Mouse (Mus musculus) cerebellum, adult (tissue): ENCODE measurements around the gene Skint11.
"Not testable (repeated sequence)": the region's sequence is repeated elsewhere in the genome, so short reads cannot be mapped to it uniquely, and the experiment has no call there.

Experiments used
- ATAC-seq: cut with Nextera tagmentation; 2 replicates; pipeline ENCODE4 v1.9.2; 2017; ENCODE audit warnings: mild to moderate bottlenecking, moderate library complexity, mixed read lengths; ENCODE audit not compliant: insufficient number of reproducible peaks, low FRiP score, low TSS enrichment

The Skint11 gene

GRCm38 (mm10) chr4:114163084-114163483 lies at the start of gene Skint11:
Gene Skint11 (plus strand): TSS chr4:114163384.
- ATAC-seq: no peak

GRCm38 (mm10) chr4:114161149-114161548 lies 2.0 kb upstream of the Skint11 start:
- ATAC-seq: no peak

GRCm38 (mm10) chr4:114172898-114173297 lies 9.7 kb downstream of the Skint11 start:
- not testable (repeated sequence) for ATAC-seq

GRCm38 (mm10) chr4:114256906-114257305 lies 93.7 kb downstream of the Skint11 start:
- not testable (repeated sequence) for ATAC-seq
